Mouse (Mus musculus) MN1 (cell line): ENCODE results near the gene Gm3250.
"Not testable (repeated sequence)": the region's sequence is repeated elsewhere in the genome, so short reads cannot be mapped to it uniquely, and the experiment has no call there.

Source experiments
- DNase-seq: peaks from one replicate; pipeline ENCODE4 v3.0.0-alpha.2; 2016; ENCODE audit warnings: low spot score

Gm3250 gene

GRCm38 (mm10) chr10:77750686-77751085 lies 31.7 kb downstream of the Gm3250 start:
- not testable (repeated sequence) for DNase-seq

- not testable (repeated sequence) for DNase-seq
Observed at GRCm38 (mm10) chr10:77741924-77742688, 40.2 kb downstream of the Gm3250 start, which contains the start of gene Gm18596. Gene Gm18596 (minus strand): TSS chr10:77742638.

- no peak for DNase-seq
Observed at GRCm38 (mm10) chr10:77738929-77739328, 43.4 kb downstream of the Gm3250 start.

- DNase-seq = no peak
Observed at GRCm38 (mm10) chr10:77735928-77736327, 46.4 kb downstream of the Gm3250 start.
